Mouse (Mus musculus) stomach, postnatal 0 days (tissue): Measurements from ENCODE around the gene Ccdc167. TPM values are rescaled to one million over a fixed set of nuclear protein-coding genes. Genes with fewer than 3 reads are reported as not detected.
A peak's percentile ranks its signal among the peaks of the same experiment; 100 is the strongest.

ENCODE experiments used
- ATAC-seq: fragments of 200-750 bp; cut with Nextera tagmentation; 2 replicates; pipeline ENCODE4 v1.8.0; 2017; ENCODE audit not compliant: low FRiP score, low TSS enrichment
- DNase-seq: peaks from one replicate; pipeline ENCODE4 v3.0.0-alpha.2; 2016; ENCODE audit warnings: low spot score
- H3K27ac ChIP-seq: fragments of 300-500 bp; sonication (generic); replicated peaks from 2 replicates; pipeline ENCODE4 v1.5.1; 2014; ENCODE audit warnings: mild to moderate bottlenecking, control low read depth
- H3K27me3 ChIP-seq: fragments of 300-500 bp; sonication (generic); 2 replicates; pipeline ENCODE4 v1.6.1; 2014; ENCODE audit warnings: low read length; ENCODE audit not compliant: control insufficient read depth, insufficient read depth
- H3K36me3 ChIP-seq: fragments of 300-500 bp; sonication (generic); 2 replicates; pipeline ENCODE4 v1.6.1; 2014; ENCODE audit warnings: low read length, mixed read lengths; ENCODE audit not compliant: control insufficient read depth, insufficient read depth
- H3K4me1 ChIP-seq: fragments of 300-500 bp; sonication (generic); replicated peaks from 2 replicates; pipeline ENCODE4 v1.6.1; 2014; ENCODE audit warnings: antibody characterized with exemption; ENCODE audit not compliant: control insufficient read depth, insufficient read depth
- H3K4me2 ChIP-seq: fragments of 300-500 bp; sonication (generic); replicated peaks from 2 replicates; pipeline ENCODE4 v1.6.1; 2014; ENCODE audit warnings: low read depth, mild to moderate bottlenecking, control low read depth, moderate library complexity
- H3K4me3 ChIP-seq: fragments of 300-500 bp; sonication (generic); 2 replicates; pipeline ENCODE4 v1.5.1; 2014; ENCODE audit warnings: low read depth, low read length, control low read depth
- H3K9ac ChIP-seq: fragments of 300-500 bp; sonication (generic); 2 replicates; pipeline ENCODE4 v1.6.1; 2014; ENCODE audit warnings: mild to moderate bottlenecking, low read length, control low read depth, mixed read lengths
- H3K9me3 ChIP-seq: fragments of 300-500 bp; sonication (generic); 2 replicates; pipeline ENCODE4 v1.6.1; 2016; ENCODE audit warnings: low read length; ENCODE audit not compliant: control insufficient read depth
- CTCF ChIP-seq: IDR thresholded peaks from 2 replicates; pipeline ENCODE4 v1.5.1; 2016; ENCODE audit warnings: antibody characterized with exemption, low read depth, mild to moderate bottlenecking, moderate library complexity
- EP300 ChIP-seq: optimal IDR thresholded peaks from 2 replicates; pipeline ENCODE3; 2016; ENCODE audit warnings: antibody characterized with exemption
- WGBS: fragments of 180-500 bp; shearing (Covaris S2); extraction: QIAGEN DNeasy Blood & Tissue Kit; methylation state at CpG from one replicate; pipeline ENCODE4 v1.1.7; 2014; 5-methylcytosine and 5-hydroxymethylcytosine counted together
- polyA plus RNA-seq: library from polyadenylated mRNA; unstranded; fragments of >200 nt; fragmentation: Nextera tagmentation; extraction: Ambion mirVana; gene quantifications from 2 replicates; pipeline ENCODE4 v1.2.1, GENCODE M21; 2015

Ccdc167 gene
- polyA plus RNA-seq, 1 experiment from 2014 or later = 8.6 TPM

DNA sequence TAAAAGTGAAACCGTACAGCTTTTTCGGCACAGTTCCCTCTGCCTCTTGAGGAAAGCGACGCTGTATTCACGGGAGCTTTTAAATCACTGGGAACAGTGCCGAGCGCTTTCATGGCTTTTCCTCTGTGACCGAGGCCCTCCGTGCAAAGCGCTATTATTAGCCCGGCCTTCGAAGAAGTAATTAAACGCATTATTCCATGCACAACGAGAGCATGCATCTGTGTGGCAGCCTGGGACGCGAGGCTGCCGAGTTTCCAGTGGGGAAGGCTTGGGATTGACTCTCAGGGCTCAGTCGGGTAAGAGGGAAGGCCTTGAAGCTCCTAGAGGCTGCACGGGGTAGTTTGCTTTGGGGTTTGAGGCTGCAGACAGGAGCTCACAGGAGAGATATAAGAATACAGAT is 43.1 kb upstream of the Ccdc167 start:
- H3K4me1 ChIP-seq = no peaks in the 10 kb centered on the region
- no peak overlapping the region for H3K4me2 ChIP-seq
- DNase-seq (no peak), ATAC-seq (no peak)
- H3K27me3 ChIP-seq = no peaks in the 10 kb centered on the region
- no peak overlapping the region for H3K9ac ChIP-seq
- no peak overlapping the region for H3K4me3 ChIP-seq
- no peaks in the 10 kb centered on the region for H3K9me3 ChIP-seq
- no peak for TF ChIP-seq CTCF
- TF ChIP-seq EP300 = no peak
- H3K36me3 ChIP-seq = no peaks in the 10 kb centered on the region
- no peak overlapping the region for H3K27ac ChIP-seq
- WGBS = 76% methylated on average over 19 of the region's 19 CpGs

DNA sequence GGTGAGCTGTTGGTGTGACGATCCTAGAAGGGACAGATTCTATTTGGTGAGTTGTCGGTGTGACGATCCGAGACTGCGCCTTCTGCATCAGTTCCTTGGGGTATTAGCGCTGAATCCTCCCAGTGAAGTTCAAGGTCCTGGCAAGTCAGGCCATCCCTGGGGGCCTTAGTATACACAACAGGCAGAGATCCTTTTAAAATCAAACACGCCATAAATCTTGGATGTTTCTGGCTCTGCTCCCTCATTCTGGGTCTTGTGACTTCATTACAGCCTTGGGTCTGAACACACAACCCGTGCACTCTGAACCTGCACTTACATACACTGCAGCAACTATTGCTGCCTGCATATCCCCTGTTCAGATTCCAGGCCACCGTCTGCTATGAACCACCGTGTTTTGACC is 39.5 kb upstream of the Ccdc167 start:
- Histone ChIP-seq H3K9ac (no peak overlapping the region), H3K27me3 (no peaks in the 10 kb centered on the region), H3K4me1 (no peaks in the 10 kb centered on the region), H3K36me3 (no peaks in the 10 kb centered on the region), H3K9me3 (no peaks in the 10 kb centered on the region), H3K4me2 (no peak overlapping the region), H3K27ac (no peak overlapping the region), H3K4me3 (no peak overlapping the region)
- no peak for DNase-seq
- TF ChIP-seq CTCF (no peak), EP300 (no peak)
- WGBS = 67% methylated on average over 10 of the region's 10 CpGs
- no peak for ATAC-seq

DNA sequence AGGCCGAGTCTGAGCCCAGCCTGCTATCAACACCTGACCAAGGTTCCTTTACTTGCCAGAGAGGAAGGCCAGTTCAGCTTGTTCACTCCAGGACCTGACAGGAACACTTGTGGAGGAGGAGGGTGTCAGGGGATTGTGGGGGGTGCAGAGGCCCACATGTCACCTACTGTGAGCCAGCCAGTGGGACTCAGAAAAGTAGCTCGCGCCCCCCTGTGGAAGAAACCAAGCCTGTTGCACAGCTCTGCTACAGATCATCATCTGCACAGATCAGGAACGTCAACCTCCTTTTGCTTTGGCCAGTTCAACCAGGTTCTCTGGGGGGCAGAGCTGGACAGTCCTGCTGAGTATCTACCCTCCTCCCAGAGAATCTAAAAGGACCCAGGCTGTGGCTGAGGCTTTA is 37.7 kb upstream of the Ccdc167 start:
- 60% methylated on average over 4 of the region's 4 CpGs for WGBS

DNA sequence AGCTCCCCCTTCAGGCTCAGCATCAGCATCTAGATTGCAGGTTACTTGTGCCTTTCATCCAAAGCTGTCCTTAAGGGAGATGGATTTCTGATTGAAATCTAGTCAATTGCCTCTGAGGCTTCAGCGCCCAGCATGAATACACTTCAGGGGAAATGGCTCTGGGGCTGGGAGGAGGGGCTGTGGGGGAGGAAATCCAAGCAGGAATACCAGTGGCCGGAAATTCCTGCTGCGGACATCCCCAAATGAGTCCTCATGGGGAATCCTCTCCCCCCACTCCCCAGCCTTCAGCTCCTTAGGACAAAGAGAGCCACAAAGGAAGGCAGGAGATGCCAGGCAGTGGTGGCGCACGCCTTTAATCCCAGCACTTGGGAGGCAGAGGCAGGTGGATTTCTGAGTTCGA is 30.6 kb upstream of the Ccdc167 start:
- ATAC-seq (no peak), DNase-seq (no peak)
- Histone ChIP-seq H3K36me3 (no peaks in the 10 kb centered on the region), H3K27ac (no peak overlapping the region), H3K4me3 (no peak overlapping the region), H3K9me3 (no peaks in the 10 kb centered on the region), H3K27me3 (no peaks in the 10 kb centered on the region), H3K9ac (no peak overlapping the region), H3K4me2 (no peak overlapping the region), H3K4me1 (no peaks in the 10 kb centered on the region)
- TF ChIP-seq CTCF = no peak
- no peak for TF ChIP-seq EP300
- WGBS = 60% methylated on average over 5 of the region's 6 CpGs

More for the DNA sequence above, 37.7 kb upstream of the Ccdc167 start:
- TF ChIP-seq EP300 (no peak), CTCF (0 out of 2 replicates have a peak, but pooled peaks have one; percentile 20)
- no peak overlapping the region for H3K27ac ChIP-seq
- no peak overlapping the region for H3K4me3 ChIP-seq
- H3K4me1 ChIP-seq = no peaks in the 10 kb centered on the region
- no peaks in the 10 kb centered on the region for H3K9me3 ChIP-seq
- no peaks in the 10 kb centered on the region for H3K36me3 ChIP-seq
- DNase-seq (no peak), ATAC-seq (no peak)
- H3K27me3 ChIP-seq = no peaks in the 10 kb centered on the region
- H3K9ac ChIP-seq = no peak overlapping the region
- H3K4me2 ChIP-seq = no peak overlapping the region

DNA sequence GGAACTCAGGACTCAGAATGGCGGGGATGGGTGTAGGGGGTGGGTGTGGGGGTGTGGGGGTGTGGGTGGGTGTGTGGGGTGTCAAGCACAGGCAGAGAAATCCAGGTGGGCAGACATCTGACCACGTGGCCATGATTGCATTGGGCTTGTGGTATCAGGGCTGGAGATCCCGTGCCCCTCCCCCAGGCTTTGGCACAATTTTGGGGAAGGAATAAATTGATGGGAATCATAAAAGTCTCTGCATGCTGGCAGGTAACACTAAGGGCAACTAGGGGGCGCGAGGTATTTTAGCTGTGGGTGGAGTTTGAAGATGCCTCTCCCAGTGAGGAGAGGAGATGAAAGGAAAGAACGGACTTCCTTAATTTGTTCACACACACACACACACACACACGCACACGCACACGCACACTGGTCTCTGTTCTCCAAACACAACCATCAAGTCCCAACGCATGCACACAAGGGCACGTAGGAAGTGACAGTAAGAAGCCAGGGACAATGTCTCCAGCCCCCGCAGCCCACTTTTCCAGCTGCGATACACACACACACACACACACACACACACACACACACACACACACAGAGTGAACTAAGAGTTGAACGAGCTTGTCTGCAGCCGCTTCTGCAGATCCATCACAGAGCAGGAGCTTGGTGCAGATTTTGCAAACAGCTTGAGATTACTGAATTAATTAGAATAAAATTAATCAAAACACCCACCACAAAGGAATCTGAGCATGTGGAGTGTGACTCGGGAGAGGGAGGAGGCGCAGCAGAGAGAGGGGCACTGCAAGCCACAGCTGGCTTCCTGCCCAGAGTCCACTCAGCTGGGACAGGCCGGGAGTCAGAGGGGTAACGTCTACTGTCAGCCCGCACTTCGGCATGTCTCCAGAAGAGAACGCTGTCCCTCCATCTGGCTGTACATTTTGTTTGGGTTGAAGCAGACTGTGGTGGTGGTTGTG is 21.3 kb upstream of the Ccdc167 start:
- DNase-seq (peak; percentile 37), ATAC-seq (no peak; the same call in 1 of the 2 replicates)
- 23% methylated on average over 22 of the region's 22 CpGs for WGBS
- Histone ChIP-seq H3K9ac (no peak overlapping the region), H3K27me3 (no peaks in the 10 kb centered on the region), H3K27ac (no peak overlapping the region), H3K4me2 (0 out of 2 replicates have a peak overlapping the region, but pooled peaks have one; percentile 23), H3K9me3 (no peaks in the 10 kb centered on the region), H3K4me1 (no peaks in the 10 kb centered on the region), H3K4me3 (no peak overlapping the region), H3K36me3 (no peaks in the 10 kb centered on the region)
- TF ChIP-seq CTCF (peak; percentile 61), EP300 (no peak)

DNA sequence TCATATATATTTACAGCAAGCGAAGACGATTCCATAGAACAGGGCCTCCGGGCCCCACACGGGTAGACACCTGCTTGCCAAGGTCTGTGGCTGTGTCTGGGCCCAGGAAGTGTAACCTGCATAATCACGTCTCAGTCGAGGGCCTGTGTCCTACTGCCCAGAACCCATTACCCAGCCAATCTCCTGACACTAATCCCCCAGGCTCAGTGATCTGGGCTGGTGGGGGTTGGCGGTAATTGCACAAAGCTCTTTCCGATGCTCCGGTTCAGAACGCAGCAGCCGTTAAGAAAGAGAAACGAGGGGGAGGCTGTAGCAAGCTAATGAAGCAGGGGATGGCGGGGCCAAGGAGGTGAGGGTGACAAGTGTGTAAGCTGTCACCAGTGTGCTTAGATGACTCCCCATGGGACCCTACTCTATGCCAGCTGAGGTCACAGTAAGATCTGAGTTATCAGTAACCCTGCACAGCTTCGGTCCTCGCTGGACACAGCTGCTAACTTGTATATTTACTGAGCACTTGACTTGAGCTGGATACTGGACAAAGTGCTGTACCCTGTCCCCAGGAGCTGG is 19.7 kb upstream of the Ccdc167 start:
- H3K9me3 ChIP-seq = no peaks in the 10 kb centered on the region
- H3K27ac ChIP-seq = no peak overlapping the region
- TF ChIP-seq EP300 (no peak), CTCF (no peak)
- H3K4me2 ChIP-seq = no peak overlapping the region
- H3K4me1 ChIP-seq = no peaks in the 10 kb centered on the region
- DNase-seq (no peak), ATAC-seq (no peak)
- H3K9ac ChIP-seq = no peak overlapping the region
- 59% methylated on average over 15 of the region's 15 CpGs for WGBS
- no peaks in the 10 kb centered on the region for H3K36me3 ChIP-seq
- H3K27me3 ChIP-seq = no peaks in the 10 kb centered on the region
- H3K4me3 ChIP-seq = no peak overlapping the region
